Mouse (Mus musculus) frontal cortex, adult 2 months (tissue): ENCODE data around the gene Fbxo27. TPM values are rescaled to one million over a fixed set of nuclear protein-coding genes. Genes with fewer than 3 reads are reported as not detected.

ENCODE experiments used
- DNase-seq, 2 experiments: peaks; one replicate each; pipeline ENCODE4 v3.0.0; 2022; ENCODE audit warnings: low spot score in 1 of 2; ENCODE audit errors: extremely low spot score in 1 of 2
- polyA plus RNA-seq: library from polyadenylated mRNA; depleted of rRNA; stranded (reverse); fragments of >200 nt; gene quantifications from 2 replicates; pipeline ENCODE4 v1.2.3, GENCODE M21; 2012; rRNA removed

The Fbxo27 gene
- polyA plus RNA-seq, 1 experiment, result 28.9 TPM

DNA sequence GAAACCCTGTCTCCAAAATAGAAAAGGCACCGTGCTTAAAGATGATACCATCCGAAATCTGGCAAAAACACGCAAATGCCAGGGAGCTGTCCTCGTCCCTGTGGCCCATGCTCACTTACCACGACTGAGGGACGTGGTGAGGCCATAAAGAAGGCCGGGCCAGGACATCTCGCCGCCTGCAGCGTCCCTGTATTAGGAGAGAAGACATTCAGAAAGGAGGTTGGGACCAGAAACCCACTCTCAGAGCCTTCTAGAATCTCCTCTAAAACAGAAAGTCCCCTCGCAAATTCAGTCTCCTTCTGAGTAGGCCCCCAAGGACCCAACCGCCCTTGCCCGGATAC lies 48.7 kb downstream of the Fbxo27 start:
- DNase-seq, result no peak

DNA sequence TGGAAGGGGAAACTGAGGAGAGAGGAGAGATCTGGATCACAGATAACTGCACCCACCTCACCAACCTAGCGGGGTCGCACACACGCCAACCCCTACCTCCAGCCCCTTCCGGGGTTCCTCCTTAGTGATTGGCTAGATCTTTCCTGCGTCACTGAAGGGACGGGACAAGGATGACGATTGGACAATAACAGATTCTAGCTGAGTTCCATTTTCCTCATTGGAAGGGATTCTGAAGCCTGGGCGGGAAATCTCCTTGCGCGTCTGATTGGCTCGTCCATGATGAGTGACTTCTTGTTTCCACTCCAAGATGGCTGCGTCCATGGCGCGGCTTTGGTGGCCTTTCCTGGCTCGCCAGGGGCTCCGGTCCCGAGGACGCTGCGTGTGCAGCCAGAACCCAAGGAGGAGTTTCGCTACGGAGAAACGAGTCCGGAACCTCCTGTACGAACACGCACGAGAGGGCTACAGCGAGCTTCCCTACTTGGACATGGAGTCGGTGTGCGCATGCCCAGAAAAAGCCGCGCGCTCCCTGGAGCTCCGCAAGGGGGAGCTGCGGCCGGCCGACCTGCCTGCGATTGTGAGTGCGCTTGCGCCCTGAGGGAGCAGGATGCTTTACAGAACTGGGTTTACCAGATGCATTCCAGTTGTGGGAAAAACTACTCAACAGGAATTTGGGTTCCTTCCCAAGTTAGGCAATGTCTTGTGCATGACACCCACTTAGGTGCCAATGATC lies 49.2 kb downstream of the Fbxo27 start, which contains the start of the genes Mrps12 and Sars2:
TSS of gene Mrps12 (minus strand) at position 112 of the 730 bp plus-strand sequence.
TSS of gene Sars2 (plus strand) at position 284 of the 730 bp plus-strand sequence.
- peak; percentile 98 for DNase-seq

Other genes with a start within 250 kb of the Fbxo27 start
- gene Lrfn1, start 240.9 kb upstream of the Fbxo27 start, polyA plus RNA-seq, result 39.9 and 40.4 TPM in 2 replicates
- not detected in 2 replicates for gene Ifnl2, start 182.4 kb upstream of the Fbxo27 start, polyA plus RNA-seq
- not detected in 2 replicates for gene Ifnl3, start 170.0 kb upstream of the Fbxo27 start, polyA plus RNA-seq
- gene Sycn, start 152.0 kb upstream of the Fbxo27 start, polyA plus RNA-seq, result 0.40 TPM in 1 of 2 replicates, not detected in the other
- gene Nccrp1, start 145.6 kb upstream of the Fbxo27 start, polyA plus RNA-seq, result 1.1 and 2.1 TPM in 2 replicates
- gene Samd4b, start 94.7 kb upstream of the Fbxo27 start, polyA plus RNA-seq, result 62.4 and 66.9 TPM in 2 replicates
- gene Pak4, start 94.7 kb upstream of the Fbxo27 start, polyA plus RNA-seq, result 8.7 and 8.8 TPM in 2 replicates
- 1.2 and 3.9 TPM in 2 replicates for gene Acp7, start 61.5 kb upstream of the Fbxo27 start, polyA plus RNA-seq
- gene Fbxo17, start 24.0 kb downstream of the Fbxo27 start, polyA plus RNA-seq, result 3.4 and 4.3 TPM in 2 replicates
- 92.4 and 109 TPM in 2 replicates for gene Mrps12, start 49.0 kb downstream of the Fbxo27 start, polyA plus RNA-seq
- 15.4 and 18.0 TPM in 2 replicates for gene Sars2, start 49.1 kb downstream of the Fbxo27 start, polyA plus RNA-seq
- gene Ccer2, start 63.3 kb downstream of the Fbxo27 start, polyA plus RNA-seq, result 2.2 TPM in 2 replicates
- gene Sirt2, start 73.9 kb downstream of the Fbxo27 start, polyA plus RNA-seq, result 206 and 223 TPM in 2 replicates
- 30.1 and 34.9 TPM in 2 replicates for gene Nfkbib, start 74.7 kb downstream of the Fbxo27 start, polyA plus RNA-seq
- 1.7 and 2.4 TPM in 2 replicates for gene Rinl, start 96.1 kb downstream of the Fbxo27 start, polyA plus RNA-seq
- 391 and 418 TPM in 2 replicates for gene Hnrnpl, start 115.7 kb downstream of the Fbxo27 start, polyA plus RNA-seq
- 93.7 and 106 TPM in 2 replicates for gene Ech1, start 132.4 kb downstream of the Fbxo27 start, polyA plus RNA-seq
- gene Lgals4, start 141.0 kb downstream of the Fbxo27 start, polyA plus RNA-seq, result 10.7 and 13.4 TPM in 2 replicates
- 0.70 and 0.80 TPM in 2 replicates for gene Lgals7, start 171.0 kb downstream of the Fbxo27 start, polyA plus RNA-seq
- 0.71 and 1.00 TPM in 2 replicates for gene Capn12, start 188.6 kb downstream of the Fbxo27 start, polyA plus RNA-seq